Mouse (Mus musculus): ENCODE data around the gene Rpl38. TPM values are rescaled to one million over a fixed set of nuclear protein-coding genes. Genes with fewer than 3 reads are reported as not detected.
A peak's percentile ranks its signal among the peaks of the same experiment; 100 is the strongest.

Rpl38 gene
- polyA plus RNA-seq, 1 experiment: 1,513 TPM

GRCm38 (mm10) chr11:114654552-114654951, 13.8 kb upstream of the Rpl38 start:
- H3K27ac ChIP-seq (ENCODE audit: insufficient read depth, low read length): no peak overlapping the region
- H3K4me1 ChIP-seq (ENCODE audit: control insufficient read depth, insufficient read depth, low read length): no peaks in the 10 kb centered on the region
- H3K4me3 ChIP-seq (ENCODE audit: insufficient read depth, low read length): no peak overlapping the region
- TF ChIP-seq CTCF (IDR thresholded peaks at IDR 0.05; ENCODE audit: borderline replicate concordance, insufficient read depth, low read length) (no peak), POLR2A (IDR thresholded peaks at IDR 0.05; ENCODE audit: low read depth, low read length) (no peak)

- TF ChIP-seq CTCF (IDR thresholded peaks at IDR 0.05; ENCODE audit: borderline replicate concordance, insufficient read depth, low read length) (no peak), POLR2A (IDR thresholded peaks at IDR 0.05; ENCODE audit: low read depth, low read length) (no peak)
- Histone ChIP-seq H3K27ac (ENCODE audit: insufficient read depth, low read length) (no peak overlapping the region), H3K4me3 (ENCODE audit: insufficient read depth, low read length) (no peak overlapping the region), H3K4me1 (ENCODE audit: control insufficient read depth, insufficient read depth, low read length) (no peaks in the 10 kb centered on the region)
Observed at GRCm38 (mm10) chr11:114655350-114656008, 12.8 kb upstream of the Rpl38 start.

GRCm38 (mm10) chr11:114656994-114657644, 11.2 kb upstream of the Rpl38 start:
- H3K4me1 ChIP-seq (ENCODE audit: control insufficient read depth, insufficient read depth, low read length): no peaks in the 10 kb centered on the region
- H3K27ac ChIP-seq (ENCODE audit: insufficient read depth, low read length): no peak overlapping the region
- TF ChIP-seq CTCF (IDR thresholded peaks at IDR 0.05; ENCODE audit: borderline replicate concordance, insufficient read depth, low read length): no peak
- no peak overlapping the region for H3K4me3 ChIP-seq (ENCODE audit: insufficient read depth, low read length)

GRCm38 (mm10) chr11:114657737-114658136, 10.6 kb upstream of the Rpl38 start:
- no peak for TF ChIP-seq POLR2A (IDR thresholded peaks at IDR 0.05; ENCODE audit: low read depth, low read length)
- TF ChIP-seq CTCF (IDR thresholded peaks at IDR 0.05; ENCODE audit: borderline replicate concordance, insufficient read depth, low read length): peak; percentile 62
- no peak overlapping the region for H3K27ac ChIP-seq (ENCODE audit: insufficient read depth, low read length)
- H3K4me3 ChIP-seq (ENCODE audit: insufficient read depth, low read length): no peak overlapping the region
- no peaks in the 10 kb centered on the region for H3K4me1 ChIP-seq (ENCODE audit: control insufficient read depth, insufficient read depth, low read length)

GRCm38 (mm10) chr11:114662161-114662560, 6.2 kb upstream of the Rpl38 start:
- TF ChIP-seq POLR2A (IDR thresholded peaks at IDR 0.05; ENCODE audit: low read depth, low read length): no peak
- TF ChIP-seq CTCF (IDR thresholded peaks at IDR 0.05; ENCODE audit: borderline replicate concordance, insufficient read depth, low read length): no peak
- H3K27ac ChIP-seq (ENCODE audit: insufficient read depth, low read length): no peak overlapping the region
- no peaks in the 10 kb centered on the region for H3K4me1 ChIP-seq (ENCODE audit: control insufficient read depth, insufficient read depth, low read length)
- H3K4me3 ChIP-seq (ENCODE audit: insufficient read depth, low read length): no peak overlapping the region

GRCm38 (mm10) chr11:114662746-114663362, 5.5 kb upstream of the Rpl38 start:
- Histone ChIP-seq H3K4me1 (ENCODE audit: control insufficient read depth, insufficient read depth, low read length) (no peaks in the 10 kb centered on the region), H3K4me3 (ENCODE audit: insufficient read depth, low read length) (no peak overlapping the region), H3K27ac (ENCODE audit: insufficient read depth, low read length) (no peak overlapping the region)
- TF ChIP-seq CTCF (IDR thresholded peaks at IDR 0.05; ENCODE audit: borderline replicate concordance, insufficient read depth, low read length) (peak; percentile 88; the same call in 1 of the 2 replicates), POLR2A (IDR thresholded peaks at IDR 0.05; ENCODE audit: low read depth, low read length) (no peak)

- no peak overlapping the region for H3K4me3 ChIP-seq (ENCODE audit: insufficient read depth, low read length)
- no peak for TF ChIP-seq POLR2A (IDR thresholded peaks at IDR 0.05; ENCODE audit: low read depth, low read length)
- TF ChIP-seq CTCF (IDR thresholded peaks at IDR 0.05; ENCODE audit: borderline replicate concordance, insufficient read depth, low read length): no peak
- H3K4me1 ChIP-seq (ENCODE audit: control insufficient read depth, insufficient read depth, low read length): no peaks in the 10 kb centered on the region
- no peak overlapping the region for H3K27ac ChIP-seq (ENCODE audit: insufficient read depth, low read length)
Observed at GRCm38 (mm10) chr11:114664164-114664563, 4.2 kb upstream of the Rpl38 start.

GRCm38 (mm10) chr11:114665463-114665862, 2.9 kb upstream of the Rpl38 start:
- TF ChIP-seq POLR2A (IDR thresholded peaks at IDR 0.05; ENCODE audit: low read depth, low read length): no peak
- no peak for TF ChIP-seq CTCF (IDR thresholded peaks at IDR 0.05; ENCODE audit: borderline replicate concordance, insufficient read depth, low read length)
- H3K27ac ChIP-seq (ENCODE audit: insufficient read depth, low read length): no peak overlapping the region
- H3K4me3 ChIP-seq (ENCODE audit: insufficient read depth, low read length): no peak overlapping the region
- H3K4me1 ChIP-seq (ENCODE audit: control insufficient read depth, insufficient read depth, low read length): 0 out of 2 replicates have a peak, but pooled peaks cover under 1% of the 10 kb centered on the region

GRCm38 (mm10) chr11:114666786-114667185, 1.5 kb upstream of the Rpl38 start:
- no peak for TF ChIP-seq POLR2A (IDR thresholded peaks at IDR 0.05; ENCODE audit: low read depth, low read length)
- no peak overlapping the region for H3K4me3 ChIP-seq (ENCODE audit: insufficient read depth, low read length)

More at GRCm38 (mm10) chr11:114666786-114667185, 1.5 kb upstream of the Rpl38 start:
- Histone ChIP-seq H3K27ac (ENCODE audit: insufficient read depth, low read length) (no peak overlapping the region), H3K4me1 (ENCODE audit: control insufficient read depth, insufficient read depth, low read length) (peaks cover 7% of the 10 kb centered on the region; the same call in 1 of the 2 replicates)

Data from embryonic fibroblast, embryonic 13.5 days (primary cell).